Mouse (Mus musculus) left cerebral cortex, postnatal 4 days (tissue): ENCODE results near the gene Wnk1. TPM values are rescaled to one million over a fixed set of nuclear protein-coding genes. Genes with fewer than 3 reads are reported as not detected.
"Not testable (repeated sequence)": the region's sequence is repeated elsewhere in the genome, so short reads cannot be mapped to it uniquely, and the experiment has no call there.

Experiments
- DNase-seq: peaks from one replicate; pipeline ENCODE4 v3.0.0-alpha.2; 2022
- intact Hi-C: fragments of 180-260 bp; cut with DNase I; formaldehyde crosslinking; loops from one replicate; pipeline ENCODE4 v1.15.1; 2025
- total RNA-seq, 2 experiments: library from RNA; stranded (reverse); gene quantifications; 2 replicates each; pipeline ENCODE4 v1.2.3; 2021

Gene Wnk1
- 100 to 1,000 TPM; 154 to 168 TPM for total RNA-seq

DNA sequence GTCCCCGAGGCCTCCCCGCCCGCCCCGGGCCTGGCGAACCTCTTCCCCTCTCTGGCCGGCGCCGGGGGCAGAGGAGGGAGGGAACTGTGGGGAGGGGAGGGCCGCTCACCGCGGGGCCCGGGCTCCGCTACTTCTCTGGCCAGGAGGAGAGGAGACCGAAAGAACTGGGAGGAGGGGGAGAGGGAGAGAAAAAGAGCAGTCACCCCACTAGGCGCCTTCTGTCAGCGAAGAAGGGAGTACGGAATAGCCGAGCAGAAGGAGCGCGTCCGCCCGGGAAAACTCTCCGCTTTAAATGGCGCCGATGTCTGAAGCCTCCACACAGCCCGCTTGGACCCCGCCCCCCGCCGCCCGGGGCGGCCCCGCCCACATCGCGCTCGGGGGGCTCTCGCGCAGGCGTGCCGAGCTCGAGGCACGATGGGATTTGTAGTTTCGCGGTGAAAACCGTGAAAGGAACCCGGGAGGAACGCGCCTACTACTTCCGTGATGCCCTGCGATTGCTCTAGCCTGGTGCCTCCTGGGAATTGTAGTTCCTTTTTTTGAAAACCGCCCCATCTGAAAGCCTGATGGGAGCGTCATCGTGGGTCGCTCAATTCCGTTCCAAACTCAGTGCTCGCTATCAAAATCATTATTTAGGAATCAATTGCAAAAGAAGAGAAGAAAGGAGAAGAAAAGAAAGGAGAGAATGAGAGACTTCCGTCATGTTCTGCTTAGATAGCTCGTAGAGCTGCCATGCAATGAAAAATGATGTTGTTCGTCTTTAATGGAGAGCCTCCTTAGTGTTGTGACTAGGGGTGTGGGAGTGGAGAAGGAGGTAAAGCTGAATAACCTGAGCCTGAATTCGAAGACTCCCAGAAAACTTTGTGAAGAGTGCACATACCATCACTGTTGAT, at the start of gene Wnk1:
Gene Wnk1, minus strand, starts transcription at position 307 of the 890 bp plus-strand sequence.
- intact Hi-C loops = no loop called here
- peak; percentile 99 for DNase-seq

GRCm38 (mm10) chr6:120087041-120087440, 48.6 kb upstream of the Wnk1 start:
- intact Hi-C loops, DNase-seq: not testable (repeated sequence)

GRCm38 (mm10) chr6:120085832-120086231, 47.4 kb upstream of the Wnk1 start:
- intact Hi-C loops = no loop called here
- no peak for DNase-seq

DNA sequence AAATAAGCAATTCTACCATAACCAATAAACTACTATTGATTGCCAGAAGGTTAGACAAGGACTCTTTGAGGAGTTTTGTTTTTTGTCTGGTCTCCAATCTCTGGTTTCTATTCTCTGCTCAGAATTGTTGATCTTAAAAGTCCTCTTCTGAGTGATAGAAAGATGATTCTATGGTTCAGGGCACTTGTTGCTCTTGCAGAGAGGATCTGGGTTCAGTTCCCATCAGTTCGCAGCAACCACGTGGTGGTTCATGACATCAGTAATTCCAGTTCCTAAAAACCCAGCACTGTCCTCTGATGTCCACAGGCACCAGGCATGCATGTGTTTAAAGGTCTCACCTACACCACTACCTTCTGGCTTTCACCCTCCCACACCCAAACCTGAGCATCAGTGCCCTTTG, 46.5 kb upstream of the Wnk1 start:
- no peak for DNase-seq
- intact Hi-C loops = no loop called here

DNA sequence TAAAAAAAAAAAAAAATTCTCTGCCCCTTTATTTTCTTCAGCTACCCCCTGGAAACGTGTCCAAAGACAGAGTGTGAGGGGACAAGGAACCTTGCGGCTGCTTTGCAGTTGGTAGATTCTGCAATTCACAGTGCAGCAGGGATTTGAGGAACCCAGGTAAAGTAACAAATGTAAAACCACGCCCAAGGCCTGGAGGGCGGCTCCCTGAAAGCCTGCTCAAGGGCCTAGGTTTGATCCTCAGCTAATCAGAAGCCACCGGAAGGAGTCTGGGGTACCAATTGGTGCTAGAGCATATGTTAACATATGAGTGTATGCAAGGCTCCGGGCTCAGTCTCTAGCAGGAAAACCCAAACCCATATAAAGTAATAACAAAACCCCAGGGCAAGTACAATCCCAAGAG, 45.0 kb upstream of the Wnk1 start:
- intact Hi-C loops = no loop called here
- no peak for DNase-seq

- intact Hi-C loops = no loop called here
- DNase-seq = no peak
Observed at GRCm38 (mm10) chr6:120082951-120083411, 44.5 kb upstream of the Wnk1 start.

DNA sequence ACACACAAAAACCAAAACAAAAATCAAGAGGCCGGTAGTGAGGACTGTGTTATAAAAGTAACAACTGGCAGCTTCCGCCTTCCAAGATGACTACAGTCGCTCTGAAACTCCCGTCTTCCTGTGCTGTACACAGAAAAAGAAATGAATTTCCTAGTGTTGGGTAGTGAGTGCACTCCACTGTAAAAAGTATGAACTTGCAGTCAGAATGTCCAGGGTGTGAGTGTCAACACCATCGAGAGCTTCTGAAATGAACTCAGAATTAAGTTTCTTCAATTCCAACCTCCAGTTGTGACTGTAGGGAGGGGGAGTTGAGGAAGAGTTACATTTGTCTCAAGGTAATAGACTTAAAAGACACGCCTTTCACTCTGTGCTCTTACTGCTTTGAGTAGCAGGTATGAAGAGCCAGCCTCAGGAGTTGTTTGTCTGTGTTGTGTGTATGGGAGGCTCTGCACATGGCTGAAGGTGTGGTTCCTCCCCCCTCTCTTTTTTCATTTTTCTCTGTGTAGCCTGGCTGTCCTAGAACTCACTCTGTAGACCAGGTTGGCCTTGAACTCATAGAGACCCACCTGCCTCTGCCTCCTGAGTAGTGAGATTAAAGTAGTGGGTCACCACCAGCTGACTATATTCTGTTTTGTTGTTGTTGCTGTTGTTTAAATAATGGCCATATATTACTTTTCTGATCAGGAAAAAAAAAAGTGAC, 43.9 kb upstream of the Wnk1 start:
- DNase-seq = no peak
- intact Hi-C loops = no loop called here

GRCm38 (mm10) chr6:120081516-120081915, 43.0 kb upstream of the Wnk1 start:
- intact Hi-C loops = no loop called here
- no peak for DNase-seq

DNA sequence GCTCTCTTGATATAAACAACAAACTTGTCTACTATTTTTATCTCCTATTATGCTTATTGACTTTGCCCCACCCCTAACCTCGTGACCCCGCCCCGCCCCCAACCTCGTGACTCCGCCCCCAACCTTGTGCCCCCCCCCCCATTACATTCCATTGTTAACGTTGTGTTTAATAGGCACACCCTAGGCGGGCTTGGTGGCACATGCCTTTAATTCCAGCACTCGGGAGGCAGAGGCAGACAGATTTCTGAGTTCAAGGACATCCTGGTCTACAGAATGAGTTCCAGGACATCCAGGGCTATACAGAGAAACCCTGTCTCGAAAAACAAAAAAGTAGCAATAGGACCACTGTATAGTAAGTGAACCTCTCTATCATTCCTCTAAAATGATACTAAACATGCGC, 41.1 kb upstream of the Wnk1 start:
- no peak for DNase-seq
- intact Hi-C loops = no loop called here

DNA sequence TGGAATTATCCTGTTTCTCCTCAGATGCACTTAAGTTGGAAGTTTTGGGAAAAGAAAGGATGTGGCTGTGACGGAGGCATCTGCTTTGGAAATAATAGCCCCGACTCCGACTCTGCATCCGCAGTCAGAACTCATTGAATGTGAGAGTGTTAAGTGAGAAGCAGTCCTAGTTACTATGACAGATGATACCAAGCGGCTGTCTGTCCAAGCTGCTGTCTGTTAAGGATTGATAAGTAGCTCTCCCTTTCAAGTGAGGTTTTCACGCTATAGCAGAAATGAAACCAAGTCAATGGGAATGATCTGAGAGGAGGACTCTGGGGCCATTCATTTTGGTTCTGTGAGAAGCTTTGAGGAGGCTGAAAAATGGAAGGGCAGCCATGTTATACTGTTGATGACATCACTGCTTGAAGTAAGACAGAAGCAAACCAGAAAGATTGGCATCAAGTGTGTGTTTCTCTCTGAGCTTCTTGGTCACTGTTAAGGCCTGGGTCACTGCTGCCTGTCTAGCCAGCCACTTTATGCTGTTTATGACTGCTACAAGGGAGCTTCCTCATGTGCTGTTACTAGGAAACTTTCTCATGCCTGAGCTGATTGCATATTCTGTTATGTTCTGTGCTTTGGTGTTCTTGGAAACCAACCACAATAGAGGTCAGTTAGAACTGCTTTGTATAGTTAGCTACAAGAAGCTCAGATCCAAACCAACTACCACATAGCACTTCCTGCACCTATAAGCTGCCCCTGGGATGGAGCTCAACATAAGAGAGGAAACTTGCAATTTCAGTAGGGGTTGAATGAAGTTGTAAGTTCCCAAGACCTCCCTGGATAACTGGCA, 38.4 kb upstream of the Wnk1 start:
- intact Hi-C loops = no loop called here
- DNase-seq = no peak

- DNase-seq = no peak
- intact Hi-C loops = no loop called here
Observed at GRCm38 (mm10) chr6:120072630-120073029, 34.2 kb upstream of the Wnk1 start.

GRCm38 (mm10) chr6:120069546-120069945, 31.1 kb upstream of the Wnk1 start:
- DNase-seq = no peak
- intact Hi-C loops = no loop called here

DNA sequence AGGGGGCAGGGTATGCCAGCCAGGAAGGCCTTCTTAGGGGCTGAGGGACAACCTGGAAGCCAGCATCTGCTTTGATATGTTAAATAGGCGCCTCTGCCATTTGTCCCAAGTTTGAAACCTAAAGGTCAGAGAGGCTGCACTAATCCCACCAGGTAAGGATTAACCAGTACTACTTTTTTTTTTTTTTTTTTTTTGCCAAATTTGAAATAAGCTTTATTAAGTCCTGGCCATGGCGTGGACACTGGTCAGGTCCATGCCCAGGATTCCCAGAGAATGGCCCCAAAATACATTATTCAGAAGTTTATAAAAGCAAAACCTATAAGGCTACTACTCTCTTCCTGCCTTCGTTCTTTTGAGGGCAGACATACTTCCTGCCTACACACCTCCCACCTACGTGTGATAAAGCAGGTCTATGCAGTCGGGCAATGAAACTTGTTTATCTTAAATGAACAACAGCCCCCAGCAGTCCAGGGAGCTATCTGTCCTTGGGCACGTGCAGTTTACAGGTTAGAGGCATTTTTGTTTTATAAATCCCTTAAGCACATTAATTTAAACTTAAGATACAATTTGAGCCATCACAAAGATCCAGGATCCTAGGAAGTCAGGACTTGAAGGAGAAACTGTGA, 27.2 kb upstream of the Wnk1 start:
- DNase-seq = no peak
- intact Hi-C loops = no loop called here

GRCm38 (mm10) chr6:120064627-120065026, 26.2 kb upstream of the Wnk1 start:
- intact Hi-C loops = no loop called here
- no peak for DNase-seq

- DNase-seq = no peak
- intact Hi-C loops = no loop called here
Observed at GRCm38 (mm10) chr6:120062934-120063333, 24.5 kb upstream of the Wnk1 start.

GRCm38 (mm10) chr6:120055666-120056540, 17.4 kb upstream of the Wnk1 start:
- intact Hi-C loops = no loop called here
- DNase-seq = peak; percentile 3

- intact Hi-C loops = no loop called here
- DNase-seq = no peak
Observed at GRCm38 (mm10) chr6:120054412-120054811, 15.9 kb upstream of the Wnk1 start.

DNA sequence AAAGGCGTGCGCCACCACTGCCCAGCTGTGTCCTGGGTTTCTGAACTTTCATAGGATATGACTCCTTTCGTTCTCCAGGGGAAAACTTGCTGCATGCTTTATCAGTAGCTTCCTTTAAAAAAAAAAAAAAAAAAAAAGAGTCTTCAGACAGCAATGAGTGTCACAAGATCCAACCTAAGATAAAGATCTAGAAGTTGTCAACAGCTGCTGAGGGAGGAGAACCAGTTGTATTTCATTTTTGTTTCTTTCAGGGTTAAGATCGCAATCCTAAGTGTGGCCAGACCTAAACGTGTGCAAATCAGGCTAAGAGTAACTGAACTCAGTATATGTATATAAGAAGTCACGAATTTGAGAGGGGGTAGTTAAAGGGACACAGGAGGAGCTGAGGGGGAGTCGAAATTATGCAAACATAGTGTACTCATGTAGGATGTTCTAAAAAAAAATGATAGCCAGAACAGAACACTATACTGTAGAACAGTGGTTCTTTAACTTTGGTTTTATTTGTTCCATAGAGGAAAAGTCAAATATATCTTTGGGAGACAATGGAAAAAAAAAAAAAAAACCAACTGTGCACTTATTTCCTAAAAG, 9.3 kb upstream of the Wnk1 start:
- DNase-seq = no peak
- intact Hi-C loops = loop anchor here (10.0 kb wide), 2 partner anchors 117 to 147 kb away; no protein-coding TSS in a partner anchor

DNA sequence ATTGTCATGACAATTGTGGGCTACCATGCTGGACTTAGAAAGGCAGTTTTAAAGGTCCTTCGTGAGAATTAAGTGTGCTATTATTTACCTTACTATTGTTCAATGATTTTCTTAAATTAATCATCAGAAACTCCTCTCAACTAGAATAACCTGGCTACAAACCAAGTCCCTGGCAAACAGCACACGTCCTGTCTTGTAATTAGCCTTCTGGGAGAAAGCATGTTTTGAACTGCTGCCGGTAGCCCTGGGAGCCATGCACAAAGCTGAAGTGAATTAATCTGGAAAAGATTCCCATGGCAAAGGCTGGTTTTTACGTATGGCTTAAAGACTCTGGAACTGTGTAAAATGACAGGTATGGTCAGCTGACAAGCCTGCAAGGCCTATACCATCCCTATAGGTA, 6.9 kb upstream of the Wnk1 start:
- intact Hi-C loops = loop anchor here (10.0 kb wide), 2 partner anchors 119 to 149 kb away; no protein-coding TSS in a partner anchor
- DNase-seq = no peak
